Mouse (Mus musculus) liver, embryonic 11.5 days (tissue): ENCODE results near the gene March1. TPM values are rescaled to one million over a fixed set of nuclear protein-coding genes. Genes with fewer than 3 reads are reported as not detected.

Experiments
- ATAC-seq: fragments of 200-750 bp; cut with Nextera tagmentation; replicated peaks from 2 replicates; pipeline ENCODE4 v1.8.0; 2017; ENCODE audit warnings: moderate number of reproducible peaks, mild to moderate bottlenecking, moderate TSS enrichment, moderate library complexity; ENCODE audit not compliant: low FRiP score
- DNase-seq: peaks from one replicate; pipeline ENCODE4 v3.0.0-alpha.2; 2017; ENCODE audit warnings: low spot score
- H3K27ac ChIP-seq: fragments of 300-500 bp; sonication (generic); 2 replicates; pipeline ENCODE4 v1.5.1; 2014; ENCODE audit warnings: mild to moderate bottlenecking, low read depth, low read length, control low read depth
- H3K27me3 ChIP-seq: fragments of 300-500 bp; sonication (generic); replicated peaks from 2 replicates; pipeline ENCODE4 v1.6.1; 2014; ENCODE audit warnings: low read length, mixed read lengths; ENCODE audit not compliant: control insufficient read depth, insufficient read depth
- H3K36me3 ChIP-seq: fragments of 300-500 bp; sonication (generic); 2 replicates; pipeline ENCODE4 v1.6.1; 2014; ENCODE audit warnings: mild to moderate bottlenecking, low read length, moderate library complexity, mixed read lengths; ENCODE audit not compliant: control insufficient read depth, insufficient read depth
- H3K4me1 ChIP-seq: fragments of 300-500 bp; sonication (generic); replicated peaks from 2 replicates; pipeline ENCODE4 v1.6.1; 2014; ENCODE audit warnings: low read length, mixed read lengths; ENCODE audit not compliant: control insufficient read depth, insufficient read depth
- H3K4me2 ChIP-seq: fragments of 300-500 bp; sonication (generic); 2 replicates; pipeline ENCODE4 v1.6.1; 2014; ENCODE audit warnings: mild to moderate bottlenecking, control low read depth, moderate library complexity
- H3K4me3 ChIP-seq: fragments of 300-500 bp; sonication (generic); 2 replicates; pipeline ENCODE4 v1.5.1; 2014; ENCODE audit warnings: low read depth, low read length, control low read depth
- H3K9ac ChIP-seq: fragments of 300-500 bp; sonication (generic); 2 replicates; pipeline ENCODE4 v1.6.1; 2014; ENCODE audit warnings: low read depth, low read length, control low read depth
- H3K9me3 ChIP-seq: fragments of 300-500 bp; sonication (generic); 2 replicates; pipeline ENCODE4 v1.6.1; 2016; ENCODE audit warnings: low read length, inconsistent platforms, mixed read lengths; ENCODE audit not compliant: control insufficient read depth
- WGBS: fragments of 180-500 bp; shearing (Covaris S2); extraction: QIAGEN DNeasy Blood & Tissue Kit; methylation state at CpG from one replicate; pipeline ENCODE4 v1.1.7; 2014; 5-methylcytosine and 5-hydroxymethylcytosine counted together
- polyA plus RNA-seq: library from polyadenylated mRNA; unstranded; fragments of >200 nt; fragmentation: Nextera tagmentation; extraction: Ambion mirVana; gene quantifications from 2 replicates; pipeline ENCODE4 v1.2.1, GENCODE M21; 2014

March1 gene
- polyA plus RNA-seq, 1 experiment from 2014 or later: 0.62 TPM

DNA sequence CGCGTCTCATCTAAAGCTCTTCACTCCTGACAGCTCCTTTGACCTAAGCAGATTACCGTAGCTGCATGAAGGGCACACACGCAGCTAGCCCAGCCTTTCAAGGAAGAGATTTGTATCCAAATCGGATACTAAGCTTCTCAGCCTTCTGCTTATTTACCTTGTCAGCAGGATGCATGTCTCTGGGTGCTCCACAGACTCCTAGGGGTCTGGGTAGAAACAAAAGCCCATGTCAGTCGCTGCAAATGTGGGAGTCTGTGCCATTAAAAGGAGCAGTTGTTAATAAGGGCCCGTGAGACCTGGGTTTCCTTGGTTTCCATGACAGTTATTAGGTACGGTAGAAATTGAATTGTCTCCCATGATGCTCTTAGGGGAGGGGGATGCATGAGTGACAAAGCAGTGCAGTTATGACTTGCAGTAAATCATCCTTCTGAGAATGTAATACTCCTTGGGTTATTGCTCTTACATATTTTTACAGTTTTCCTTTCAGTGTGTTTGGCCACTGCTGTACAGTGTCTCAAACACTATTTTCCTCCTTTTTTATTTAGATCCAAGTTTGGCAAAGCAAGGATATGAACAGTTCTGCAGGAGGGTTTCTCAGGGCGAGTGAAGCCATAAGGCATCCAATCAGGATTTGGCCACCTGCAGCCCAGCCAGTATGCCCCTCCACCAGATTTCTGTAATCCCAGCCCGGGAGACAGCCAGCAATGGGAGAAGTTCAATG is 349.0 kb downstream of the March1 start:
- Histone ChIP-seq H3K4me3 (no peak overlapping the region), H3K9ac (no peak overlapping the region), H3K4me1 (no peaks in the 10 kb centered on the region), H3K27ac (no peak overlapping the region), H3K4me2 (no peak overlapping the region), H3K36me3 (no peaks in the 10 kb centered on the region), H3K9me3 (no peaks in the 10 kb centered on the region), H3K27me3 (no peaks in the 10 kb centered on the region)
- no peak for DNase-seq
- no peak for ATAC-seq
- 16% methylated on average over 10 of the region's 10 CpGs for WGBS

DNA sequence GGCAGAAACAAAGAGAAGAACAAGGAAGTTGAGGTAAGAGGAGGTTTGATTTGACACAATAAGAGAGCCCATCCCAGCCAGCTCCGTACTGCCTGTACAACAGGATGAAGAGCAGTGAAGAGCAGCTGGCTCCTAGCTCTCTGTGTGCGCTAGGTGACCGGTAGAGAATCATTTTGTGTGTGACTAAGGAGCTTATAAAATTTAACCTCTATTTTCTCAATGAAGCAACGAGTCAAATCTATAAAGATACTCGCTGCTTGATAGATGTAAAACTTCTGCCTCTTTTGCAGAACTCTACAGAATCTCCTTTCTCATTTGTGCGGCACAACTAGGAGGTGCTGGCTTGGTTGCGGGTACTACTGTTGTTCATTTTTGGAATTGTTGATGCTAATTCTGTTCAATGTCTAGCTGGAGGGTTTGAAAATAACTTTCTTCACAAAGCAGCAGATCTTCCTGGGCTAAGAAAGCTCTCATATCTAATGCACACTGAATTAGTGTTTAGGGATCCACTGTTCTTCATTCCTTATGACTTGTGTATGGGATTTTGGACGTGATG is 349.6 kb downstream of the March1 start:
- H3K4me2 ChIP-seq: no peak overlapping the region
- H3K4me1 ChIP-seq: no peaks in the 10 kb centered on the region
- H3K27ac ChIP-seq: no peak overlapping the region
- 71% methylated on average over 8 of the region's 8 CpGs for WGBS
- H3K9ac ChIP-seq: no peak overlapping the region
- H3K27me3 ChIP-seq: no peaks in the 10 kb centered on the region
- no peak overlapping the region for H3K4me3 ChIP-seq
- H3K36me3 ChIP-seq: no peaks in the 10 kb centered on the region
- ATAC-seq (no peak), DNase-seq (no peak)
- no peaks in the 10 kb centered on the region for H3K9me3 ChIP-seq

GRCm38 (mm10) chr8:65976905-65977304 is 359.2 kb downstream of the March1 start:
- ATAC-seq: no peak
- Histone ChIP-seq H3K27ac (no peak overlapping the region), H3K4me1 (no peaks in the 10 kb centered on the region), H3K4me2 (no peak overlapping the region), H3K27me3 (no peaks in the 10 kb centered on the region), H3K36me3 (no peaks in the 10 kb centered on the region), H3K9ac (no peak overlapping the region), H3K9me3 (no peaks in the 10 kb centered on the region), H3K4me3 (no peak overlapping the region)
- DNase-seq: no peak
- 79% methylated on average over 5 of the region's 5 CpGs for WGBS

GRCm38 (mm10) chr8:65982039-65982438 is 364.3 kb downstream of the March1 start:
- no peak overlapping the region for H3K4me3 ChIP-seq
- H3K4me2 ChIP-seq: no peak overlapping the region
- H3K4me1 ChIP-seq: no peaks in the 10 kb centered on the region
- H3K36me3 ChIP-seq: no peaks in the 10 kb centered on the region
- ATAC-seq (no peak), DNase-seq (no peak)
- H3K9ac ChIP-seq: no peak overlapping the region
- no peak overlapping the region for H3K27ac ChIP-seq
- WGBS: 60% methylated on average over 2 of the region's 2 CpGs
- no peaks in the 10 kb centered on the region for H3K9me3 ChIP-seq
- H3K27me3 ChIP-seq: no peaks in the 10 kb centered on the region

- H3K27ac ChIP-seq: no peak overlapping the region
- no peaks in the 10 kb centered on the region for H3K36me3 ChIP-seq
- ATAC-seq (no peak), DNase-seq (no peak)
- no peaks in the 10 kb centered on the region for H3K27me3 ChIP-seq
- 86% methylated on average over 1 of the region's 1 CpGs for WGBS
- H3K9me3 ChIP-seq: no peaks in the 10 kb centered on the region
- H3K4me3 ChIP-seq: no peak overlapping the region
- H3K4me2 ChIP-seq: no peak overlapping the region
- no peak overlapping the region for H3K9ac ChIP-seq
- no peaks in the 10 kb centered on the region for H3K4me1 ChIP-seq
Observed at GRCm38 (mm10) chr8:65987665-65988064, 370.0 kb downstream of the March1 start.

DNA sequence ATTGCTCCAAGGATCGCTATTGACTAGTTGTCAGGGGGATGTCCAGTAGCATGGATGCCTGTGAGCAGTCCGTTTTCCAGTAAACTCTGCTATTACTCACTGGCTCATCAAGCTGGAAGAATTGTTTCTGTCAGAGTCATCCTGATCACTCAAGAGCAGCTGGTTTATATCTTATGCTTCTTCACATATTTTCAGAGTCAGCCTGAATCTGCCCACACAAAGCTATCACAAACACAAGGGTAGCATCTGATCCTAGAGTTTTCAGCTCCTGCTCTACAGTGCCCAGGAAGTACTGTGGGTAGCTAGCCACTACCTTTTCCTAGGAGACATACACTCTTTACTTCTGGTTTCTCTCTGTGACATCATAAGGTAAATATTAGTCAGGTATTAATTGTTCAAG is 405.1 kb downstream of the March1 start:
- DNase-seq: no peak
- no peak for ATAC-seq
- Histone ChIP-seq H3K4me2 (no peak overlapping the region), H3K36me3 (no peaks in the 10 kb centered on the region), H3K9me3 (no peaks in the 10 kb centered on the region), H3K27me3 (no peaks in the 10 kb centered on the region), H3K27ac (no peak overlapping the region), H3K4me1 (no peaks in the 10 kb centered on the region), H3K9ac (no peak overlapping the region), H3K4me3 (no peak overlapping the region)
- 74% methylated on average over 2 of the region's 2 CpGs for WGBS

GRCm38 (mm10) chr8:66033651-66034050 is 416.0 kb downstream of the March1 start:
- H3K4me3 ChIP-seq: no peak overlapping the region
- ATAC-seq (no peak), DNase-seq (no peak)
- 81% methylated on average over 3 of the region's 3 CpGs for WGBS
- H3K9me3 ChIP-seq: no peaks in the 10 kb centered on the region
- H3K4me1 ChIP-seq: no peaks in the 10 kb centered on the region
- H3K36me3 ChIP-seq: no peaks in the 10 kb centered on the region
- no peak overlapping the region for H3K9ac ChIP-seq
- no peak overlapping the region for H3K4me2 ChIP-seq
- H3K27ac ChIP-seq: no peak overlapping the region
- H3K27me3 ChIP-seq: no peaks in the 10 kb centered on the region

DNA sequence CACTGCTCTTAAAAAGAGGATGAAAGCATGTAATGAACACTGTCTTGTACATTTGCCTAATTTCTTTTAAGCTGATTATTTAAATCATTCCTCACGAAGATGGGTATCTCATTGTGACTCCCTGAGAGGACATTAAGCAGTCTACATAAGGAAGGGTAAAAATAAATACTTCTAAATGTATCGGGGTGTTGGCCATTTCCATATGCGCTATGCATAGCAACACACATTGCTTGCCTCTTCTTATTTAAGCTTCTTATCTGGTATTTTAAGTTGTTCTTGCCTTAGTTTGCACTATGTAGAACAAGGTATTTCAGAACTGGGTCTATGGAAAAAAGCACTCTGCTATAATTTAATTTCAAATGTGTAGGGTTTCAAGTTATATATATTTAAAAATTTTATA is 416.7 kb downstream of the March1 start:
- Histone ChIP-seq H3K9ac (no peak overlapping the region), H3K27ac (no peak overlapping the region), H3K9me3 (no peaks in the 10 kb centered on the region), H3K36me3 (no peaks in the 10 kb centered on the region), H3K4me1 (no peaks in the 10 kb centered on the region), H3K4me2 (no peak overlapping the region), H3K4me3 (no peak overlapping the region), H3K27me3 (no peaks in the 10 kb centered on the region)
- ATAC-seq (no peak), DNase-seq (no peak)
- 89% methylated on average over 3 of the region's 3 CpGs for WGBS

DNA sequence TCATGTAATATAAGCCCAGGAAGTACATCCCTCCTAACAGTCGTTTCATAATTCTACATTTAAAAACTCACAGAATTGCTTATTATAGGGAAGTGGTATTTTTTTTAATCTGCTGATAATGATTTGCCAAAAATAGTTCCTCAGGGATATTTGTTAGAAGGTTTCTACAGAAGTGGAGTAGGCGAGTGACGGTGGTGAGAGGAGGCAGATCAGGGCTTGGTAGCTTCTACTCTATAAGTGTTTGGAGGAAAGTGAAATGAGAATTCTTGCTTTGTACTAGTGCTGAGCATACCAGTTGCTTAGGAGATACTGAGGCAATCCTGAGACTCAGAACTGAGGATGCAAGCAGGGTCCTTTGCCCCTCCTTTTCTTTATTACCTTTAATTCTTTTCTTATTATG is 476.5 kb downstream of the March1 start:
- H3K36me3 ChIP-seq: no peaks in the 10 kb centered on the region
- no peak overlapping the region for H3K9ac ChIP-seq
- H3K27ac ChIP-seq: no peak overlapping the region
- ATAC-seq (no peak), DNase-seq (no peak)
- no peaks in the 10 kb centered on the region for H3K9me3 ChIP-seq
- H3K4me3 ChIP-seq: no peak overlapping the region
- whole genome bisulfite sequencing: 77% methylated on average over 3 of the region's 3 CpGs
- H3K4me1 ChIP-seq: no peaks in the 10 kb centered on the region
- no peaks in the 10 kb centered on the region for H3K27me3 ChIP-seq
- no peak overlapping the region for H3K4me2 ChIP-seq
